Comparison of ENCODE assay signal across 7 mouse cellular contexts in genomic region chr15:78607463-78607862, GRCm38 (mm10). TPM values are rescaled to one million over a fixed set of nuclear protein-coding genes. Genes with fewer than 3 reads are reported as not detected.
A peak's percentile ranks its signal among the peaks of the same experiment; 100 is the strongest.
DNase-seq lines count a peak whose midpoint lies in the region.

No protein-coding gene starts in this region.

- peak; percentile 51 to 66 for DNase-seq in left cerebral cortex, postnatal 25 days (ENCODE audit: low spot score in 2 of 2)
- no peak for DNase-seq in left cerebral cortex, adult 11 months (ENCODE audit: low spot score)
- peak; percentile 42 for DNase-seq in Muller cell, postnatal 12 days (ENCODE audit: inconsistent ontology term)
- DNase-seq in induced T-regulatory cell, adult 2 months (ENCODE audit: low read depth), result peak; percentile 63
- peak; percentile 53 to 64 for DNase-seq in monocyte, adult 2 months (ENCODE audit: low read depth in 1 of 2, low spot score in 2 of 2)
- no peak for DNase-seq in ovary, postnatal 10 days (ENCODE audit: low spot score)
- no peak for DNase-seq in kidney, adult 9 months

- intact Hi-C loops in left cerebral cortex, postnatal 25 days (cut with DNase I), result no loop called here

RNA-seq across cellular contexts. Expression of gene Cyth4, which starts 10.6 kb away (rescaled TPM):
- total RNA-seq in left cerebral cortex, postnatal 25 days (2021), result 10 to 100 TPM; 11.8 to 12.6 TPM

RNA-seq across cellular contexts. Expression of gene Rac2, which starts 34.9 kb away (rescaled TPM):
- total RNA-seq in left cerebral cortex, postnatal 25 days (2021), result 1 to 10 TPM; 1.9 to 2.9 TPM

Comparison
In these comparisons a context has a peak if more than half of its experiments do, and no peak if none do; other contexts are left out.
1. DNase-seq: peak in left cerebral cortex, postnatal 25 days (2 of 2), Muller cell, postnatal 12 days (single experiment), induced T-regulatory cell, adult 2 months (single experiment) and monocyte, adult 2 months (2 of 2); none in left cerebral cortex, adult 11 months (single experiment), ovary, postnatal 10 days (single experiment) and kidney, adult 9 months (single experiment).